In genomic region chr9:115746436-115746835, GRCm38 (mm10) we compare ENCODE assay signal across 20 mouse cellular contexts.
A peak's percentile ranks its signal among the peaks of the same experiment; 100 is the strongest.
DNase-seq lines count a peak whose midpoint lies in the region; ATAC-seq lines count a peak whose summit lies in the region.
"Had no signal": no experiment of that assay in that cellular context is flagged by ENCODE, and none has a peak within 500 bp of the region (broad histone marks: within the 10 kb centered on the region; RNA-seq: fewer than 3 reads in every experiment).

No protein-coding gene starts in this region.

- H3K4me3 ChIP-seq in megakaryocyte, embryonic 14.5 days (replicated peaks): peak overlapping the region; percentile 66
- H3K4me3 ChIP-seq: embryonic facial prominence, embryonic 13.5 days; forebrain, embryonic 12.5 days; hindbrain, embryonic 13.5 days had no signal

- H3K9me3 ChIP-seq in megakaryocyte, embryonic 14.5 days: peaks cover 25% of the 10 kb centered on the region
- H3K9me3 ChIP-seq: embryonic facial prominence, embryonic 13.5 days; forebrain, embryonic 12.5 days; hindbrain, embryonic 13.5 days had no signal

- H3K36me3 ChIP-seq in megakaryocyte, embryonic 14.5 days (replicated peaks; ENCODE audit: low read length): no peaks in the 10 kb centered on the region
- H3K36me3 ChIP-seq: embryonic facial prominence, embryonic 13.5 days; forebrain, embryonic 12.5 days; hindbrain, embryonic 13.5 days had no signal

- H3K27me3 ChIP-seq in megakaryocyte, embryonic 14.5 days (replicated peaks): peaks cover 3% of the 10 kb centered on the region
- H3K27me3 ChIP-seq: embryonic facial prominence, embryonic 13.5 days; forebrain, embryonic 12.5 days; hindbrain, embryonic 13.5 days had no signal

- peak; percentile 22 for DNase-seq in layer of hippocampus, adult 9-11 months
- DNase-seq in layer of hippocampus, adult 8-10 months (ENCODE audit: low spot score in 2 of 2): no peak
- DNase-seq in brain, adult 2 months (ENCODE audit: low read depth, low spot score): peak; percentile 27
- no peak for DNase-seq in adrenal gland, adult 18-20 months (ENCODE audit: low spot score in 2 of 2)
- DNase-seq in lung, postnatal 25 days (ENCODE audit: low spot score): no peak
- no peak for DNase-seq in urinary bladder, postnatal 14 days (ENCODE audit: low spot score)
- DNase-seq: adrenal gland, adult 8-10 months; adrenal gland, postnatal 36 days; cerebellum, adult 11-12 months; cerebellum, adult 9-10 months; cerebellum, postnatal 25 days; gastrocnemius, postnatal 14 days; heart, postnatal 10 days; heart, postnatal 4 days had no signal

- peak; percentile 94 for ATAC-seq in common myeloid progenitor, adult 5-6 weeks (replicated peaks; ENCODE audit: low read depth, poor library complexity, severe bottlenecking)
- ATAC-seq: forebrain, embryonic 16.5 days had no signal

- H3K4me1 ChIP-seq in megakaryocyte, embryonic 14.5 days: peaks cover 37% of the 10 kb centered on the region
- H3K4me1 ChIP-seq: embryonic facial prominence, embryonic 13.5 days; forebrain, embryonic 12.5 days; hindbrain, embryonic 13.5 days had no signal

Comparison
In these comparisons a context has a peak if more than half of its experiments do, and no peak if none do; other contexts are left out.
1. DNase-seq: peak in layer of hippocampus, adult 9-11 months (single experiment) and brain, adult 2 months (single experiment); none in layer of hippocampus, adult 8-10 months (0 of 2), adrenal gland, adult 18-20 months (0 of 2), lung, postnatal 25 days (single experiment) and urinary bladder, postnatal 14 days (single experiment).